Mouse (Mus musculus) 416B (cell line): ENCODE measurements around the gene Slc27a5.

ENCODE experiments used
- DNase-seq: peaks from one replicate; pipeline ENCODE4 v3.0.0; 2011; ENCODE audit warnings: low read depth

Slc27a5 gene

DNA sequence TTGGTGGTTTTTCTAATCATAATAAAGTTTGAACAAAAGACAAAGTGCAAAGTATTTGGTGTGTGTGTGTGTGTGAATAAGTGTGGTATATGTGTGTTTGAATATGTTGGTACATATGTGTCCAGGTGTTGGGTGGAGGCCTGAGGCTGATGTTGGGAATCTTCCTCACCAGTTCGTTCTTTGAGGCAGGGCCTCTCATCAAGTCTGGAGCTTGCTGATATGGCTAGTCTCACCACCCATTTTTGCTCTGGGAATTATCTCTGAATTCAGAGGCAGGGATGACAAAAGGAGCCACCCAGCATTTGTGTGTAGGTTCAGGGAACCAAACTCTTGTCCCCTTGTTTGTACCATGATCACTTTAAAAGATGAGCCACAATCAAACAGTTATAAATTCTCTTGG lies 12.3 kb downstream of the Slc27a5 start:
- no peak for DNase-seq

DNA sequence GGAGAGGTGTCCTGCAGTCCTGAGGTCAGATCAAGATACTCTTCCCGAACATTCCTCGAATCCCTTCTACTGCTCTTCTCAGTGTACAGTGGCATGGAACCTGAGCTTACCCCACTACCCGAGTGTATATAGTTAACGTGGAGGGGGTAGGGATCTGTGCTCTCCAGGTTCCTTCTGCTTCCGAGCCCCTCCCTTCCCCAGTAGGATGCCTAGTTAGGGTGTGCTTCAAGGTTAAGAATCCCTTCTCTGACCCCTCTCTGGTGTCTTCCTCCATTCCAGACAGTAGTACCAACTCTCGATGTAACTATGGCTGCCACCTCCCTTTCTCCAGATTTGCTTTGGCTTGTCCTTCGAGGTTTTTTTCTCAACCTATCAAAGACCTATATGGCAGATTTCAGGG lies 17.7 kb downstream of the Slc27a5 start:
- DNase-seq: no peak

DNA sequence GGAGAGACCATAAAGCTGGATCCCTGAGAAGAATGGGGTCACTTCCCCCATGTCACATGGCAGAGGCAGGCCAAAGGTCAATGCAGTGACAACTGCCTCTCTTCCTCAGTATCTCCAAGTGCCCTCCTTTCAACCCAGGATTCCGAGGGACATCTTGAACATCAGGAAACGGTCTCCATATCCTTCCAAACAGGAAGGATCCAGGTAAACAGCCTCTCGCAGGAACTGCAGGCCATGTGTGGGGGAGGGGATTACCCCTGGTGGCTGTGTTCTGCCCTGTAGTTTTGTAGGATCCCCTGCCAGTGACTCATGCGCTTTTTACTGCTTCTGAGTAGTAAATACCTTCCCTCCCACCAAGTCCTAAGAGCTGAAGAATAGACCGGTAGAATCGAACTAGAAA lies 18.2 kb downstream of the Slc27a5 start:
- no peak for DNase-seq

DNA sequence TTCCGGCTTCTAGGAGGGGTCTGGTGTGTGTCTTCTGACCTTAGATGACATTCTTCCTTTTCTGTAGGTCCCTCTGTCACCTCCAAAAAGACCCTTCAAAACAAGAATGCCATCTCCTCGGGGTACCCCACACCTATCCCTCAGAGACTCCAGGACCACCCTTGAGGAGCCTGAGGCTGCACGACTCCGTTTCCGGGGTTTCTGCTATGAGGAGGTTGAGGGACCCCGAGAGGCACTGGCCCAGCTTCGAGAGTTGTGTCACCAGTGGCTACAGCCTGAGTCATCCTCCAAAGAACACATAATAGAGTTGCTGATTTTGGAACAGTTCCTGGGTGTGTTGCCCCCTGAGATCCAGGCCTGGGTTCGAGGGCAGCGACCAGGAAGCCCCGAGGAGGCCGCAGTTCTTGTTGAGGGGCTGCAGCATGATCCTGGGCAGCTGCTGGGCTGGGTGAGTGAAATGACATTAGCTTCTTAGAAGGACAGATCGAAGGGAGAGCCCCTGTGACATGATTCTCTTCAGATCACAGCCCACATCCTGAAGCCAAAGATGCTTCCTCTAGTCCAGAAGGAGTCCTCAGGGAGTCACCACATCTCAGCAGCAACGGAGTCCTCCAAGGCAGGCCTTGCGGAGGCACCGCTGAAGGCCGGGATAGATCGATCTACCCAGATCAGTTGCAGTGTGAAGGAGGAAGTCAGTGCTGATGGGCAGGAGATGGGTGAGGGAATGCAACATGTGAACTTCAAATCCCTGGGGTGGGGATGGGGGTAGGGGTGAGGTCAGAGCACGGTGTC lies 18.9 kb downstream of the Slc27a5 start:
- no peak for DNase-seq

DNA sequence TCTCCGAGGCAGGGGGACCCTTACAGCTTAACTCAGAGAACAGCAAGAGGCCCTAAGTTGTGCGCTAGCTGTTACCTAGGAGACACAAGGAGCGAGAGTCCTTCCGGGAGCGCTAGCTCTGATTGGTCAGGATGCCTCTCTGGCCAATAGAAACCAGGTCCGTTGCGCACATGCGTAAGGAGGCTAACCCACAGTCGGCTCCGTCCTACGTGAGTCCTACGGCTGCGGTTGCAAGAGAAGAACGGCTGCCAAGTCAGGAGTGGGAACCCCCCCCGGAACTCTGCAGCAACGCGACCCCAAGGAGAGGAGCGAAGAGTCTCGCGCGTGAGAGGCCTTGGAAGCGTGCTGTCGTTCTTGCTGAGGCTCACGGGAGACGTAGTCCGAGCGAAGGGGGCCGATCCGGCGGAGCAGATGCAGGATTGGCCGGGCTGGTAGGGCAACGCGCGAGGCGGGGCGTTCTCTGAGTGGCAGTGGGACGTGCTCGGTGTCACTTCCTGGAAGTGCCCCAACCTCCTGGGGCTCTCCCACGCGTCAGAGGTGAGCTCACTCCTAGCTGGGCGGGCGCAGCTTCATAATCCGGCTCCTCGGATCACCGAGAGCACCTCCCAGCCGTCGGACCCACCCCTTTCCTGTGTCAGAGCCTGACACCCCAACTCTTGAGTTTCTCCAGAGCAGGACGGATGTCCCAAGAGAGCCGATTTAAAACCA lies 20.2 kb downstream of the Slc27a5 start, which contains the start of gene Zfp446:
Gene Zfp446 (plus strand): TSS at position 167 of the 708 bp plus-strand sequence.
- DNase-seq: peak; percentile 97

DNA sequence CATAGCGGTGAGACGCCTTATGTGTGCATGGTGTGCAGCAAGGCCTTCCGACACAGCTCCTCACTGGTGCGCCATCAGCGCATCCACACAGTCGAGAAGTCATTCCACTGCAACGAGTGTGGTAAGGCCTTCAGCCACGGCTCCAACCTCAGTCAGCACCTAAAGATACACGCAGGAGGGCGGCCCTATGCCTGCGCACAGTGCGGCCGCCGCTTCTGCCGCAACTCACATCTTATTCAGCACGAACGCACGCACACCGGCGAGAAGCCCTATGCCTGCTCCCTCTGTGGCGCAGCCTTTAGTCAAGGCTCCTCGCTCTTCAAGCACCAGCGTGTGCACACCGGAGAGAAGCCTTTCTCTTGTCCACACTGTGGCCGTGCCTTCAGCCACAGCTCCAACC lies 27.1 kb downstream of the Slc27a5 start:
- DNase-seq: no peak

DNA sequence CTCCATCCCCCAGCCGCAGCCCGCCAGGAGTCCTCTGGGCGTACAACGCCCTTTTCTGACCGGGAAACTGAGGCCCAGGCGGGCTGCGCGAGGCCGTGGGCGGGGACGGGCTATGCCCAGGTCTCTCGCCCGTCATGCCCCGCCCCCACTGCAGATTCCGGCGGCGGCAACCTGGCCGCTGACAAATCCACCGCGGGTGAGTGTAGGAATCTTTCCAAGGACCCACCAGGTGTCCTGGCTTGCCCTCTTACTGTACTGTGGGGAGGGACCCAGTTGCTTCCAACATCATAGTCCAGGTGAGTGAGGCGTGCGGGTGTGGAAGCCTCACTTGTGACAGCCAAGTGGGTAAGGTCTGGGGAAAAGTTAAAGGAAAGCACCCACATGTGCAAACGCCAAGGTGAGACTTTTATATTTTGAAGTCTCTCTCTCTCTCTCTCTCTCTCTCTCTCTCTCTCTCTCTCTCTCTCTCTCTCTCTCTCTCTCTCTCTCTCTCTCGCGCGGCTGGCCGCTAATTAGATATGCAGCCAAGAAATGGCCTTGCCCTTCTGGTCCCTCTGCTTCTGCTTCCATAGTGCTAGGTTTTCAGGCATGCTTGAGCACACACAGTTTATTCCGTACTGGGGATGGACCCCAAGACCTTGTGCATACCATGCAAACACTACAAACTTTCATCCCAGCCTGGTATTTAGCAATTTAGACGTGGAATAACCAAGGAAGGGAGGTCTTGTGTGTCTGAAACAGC lies 31.7 kb downstream of the Slc27a5 start:
- peak; percentile 55 for DNase-seq

DNA sequence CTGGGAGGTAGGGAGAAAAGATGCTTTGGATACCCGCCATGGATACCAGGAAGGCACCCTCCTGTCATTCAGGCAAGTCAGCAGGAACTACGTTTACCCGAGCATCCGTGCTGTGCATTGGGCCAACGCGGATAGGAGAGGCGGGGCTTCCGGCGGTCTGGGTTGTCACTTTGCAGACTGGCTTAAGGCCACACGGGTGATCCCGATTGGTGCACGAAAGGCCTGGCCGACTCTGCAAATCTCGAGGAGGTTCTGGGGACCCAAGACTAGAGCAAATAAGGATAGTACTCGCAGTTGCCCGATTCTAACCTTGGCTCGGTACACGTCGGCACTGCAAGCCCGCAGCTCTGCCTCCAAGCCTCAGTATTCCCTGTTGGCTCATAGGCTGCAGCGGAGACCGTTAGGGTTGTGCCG lies 32.3 kb downstream of the Slc27a5 start, which contains the start of gene Zfp324:
Gene Zfp324 (plus strand): TSS at position 161 of the 414 bp plus-strand sequence.
- peak; percentile 94 for DNase-seq

DNA sequence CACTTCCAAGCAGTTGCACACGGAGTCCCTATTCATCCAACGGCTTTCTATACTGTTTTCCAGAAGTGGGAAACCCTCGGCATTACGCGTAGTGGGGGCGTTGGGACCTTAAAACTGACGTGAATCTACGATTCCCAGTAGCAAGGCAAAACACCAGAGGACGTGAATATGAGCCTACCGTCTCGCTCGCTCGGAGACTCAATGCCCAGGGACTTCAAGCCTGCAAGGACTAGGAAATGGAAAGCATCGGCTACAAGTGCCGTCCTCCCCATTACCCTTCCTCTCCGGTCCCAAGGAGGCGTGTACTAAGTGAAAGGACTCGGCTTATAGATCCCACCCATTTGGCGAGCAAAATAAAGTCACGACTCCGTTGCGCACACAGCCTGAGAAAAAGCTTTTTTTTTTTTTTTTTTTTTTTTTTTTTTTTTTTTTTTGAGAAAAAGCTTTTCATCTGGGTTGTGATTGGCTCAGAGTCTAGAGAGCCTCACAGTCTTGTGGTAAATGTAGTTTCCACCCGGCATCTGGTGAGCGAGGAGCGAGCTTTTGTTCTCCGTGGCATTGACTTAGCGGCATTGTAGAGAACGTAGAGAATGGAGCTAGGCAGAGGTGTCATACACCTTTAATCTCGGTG lies 36.4 kb downstream of the Slc27a5 start:
- DNase-seq: peak; percentile 92

DNA sequence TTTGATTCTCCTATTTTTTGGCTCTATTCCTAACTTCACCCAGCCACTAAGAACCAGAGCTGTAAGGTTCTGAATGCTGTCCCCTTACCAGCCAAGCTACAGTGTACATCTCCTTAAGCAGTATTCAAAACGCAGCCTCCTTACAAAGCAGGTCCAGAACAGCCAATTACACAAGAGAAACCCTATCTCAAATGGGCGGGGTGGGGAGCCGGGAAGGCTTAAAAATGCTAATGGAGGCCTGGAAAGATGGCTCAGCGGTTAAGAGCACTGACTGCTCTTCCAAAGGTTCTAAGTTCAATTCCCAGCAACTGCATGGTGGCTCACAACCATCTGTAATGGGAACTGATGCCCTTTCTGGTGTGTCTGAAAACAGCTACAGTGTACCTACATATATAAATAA lies 38.3 kb downstream of the Slc27a5 start:
- no peak for DNase-seq

DNA sequence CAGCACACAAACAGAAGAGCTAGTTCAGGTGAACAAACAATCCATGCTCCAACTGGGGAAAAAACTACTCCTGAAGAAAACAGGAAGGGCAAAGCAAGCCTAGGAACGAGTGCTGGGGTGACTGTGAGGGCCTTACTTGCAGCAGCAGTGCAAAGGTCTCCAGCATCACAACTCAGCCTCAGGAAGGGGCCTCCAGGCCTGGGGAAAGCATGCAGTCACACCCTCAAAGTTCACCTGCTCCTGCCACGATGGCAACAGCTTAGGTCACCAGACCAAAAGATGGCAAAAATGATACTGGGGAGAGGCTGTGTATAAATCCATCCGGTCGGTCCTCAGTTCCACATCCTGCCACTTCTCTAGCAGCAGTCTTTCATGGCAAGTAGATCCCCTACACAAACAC lies 39.0 kb downstream of the Slc27a5 start:
- no peak for DNase-seq

DNA sequence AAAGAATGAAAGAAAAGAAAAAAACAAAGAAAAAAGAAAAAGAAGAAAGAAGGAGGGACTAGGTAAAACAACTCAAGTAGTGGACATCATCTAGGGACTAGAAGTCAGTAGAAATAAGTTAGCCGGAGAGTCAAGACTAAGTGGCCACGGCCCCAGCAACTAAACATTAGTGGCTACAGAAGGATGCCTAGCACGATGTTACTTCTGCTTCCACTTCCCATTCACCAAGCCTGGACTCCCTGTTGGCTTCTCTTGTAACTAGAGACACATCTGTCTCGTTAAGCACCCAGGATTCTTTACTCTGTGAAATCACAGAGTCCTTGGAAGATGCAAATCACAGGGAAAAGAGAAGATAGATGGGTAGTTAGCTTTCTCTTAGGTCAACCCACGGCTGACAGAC lies 40.5 kb downstream of the Slc27a5 start:
- peak; percentile 41 for DNase-seq

DNA sequence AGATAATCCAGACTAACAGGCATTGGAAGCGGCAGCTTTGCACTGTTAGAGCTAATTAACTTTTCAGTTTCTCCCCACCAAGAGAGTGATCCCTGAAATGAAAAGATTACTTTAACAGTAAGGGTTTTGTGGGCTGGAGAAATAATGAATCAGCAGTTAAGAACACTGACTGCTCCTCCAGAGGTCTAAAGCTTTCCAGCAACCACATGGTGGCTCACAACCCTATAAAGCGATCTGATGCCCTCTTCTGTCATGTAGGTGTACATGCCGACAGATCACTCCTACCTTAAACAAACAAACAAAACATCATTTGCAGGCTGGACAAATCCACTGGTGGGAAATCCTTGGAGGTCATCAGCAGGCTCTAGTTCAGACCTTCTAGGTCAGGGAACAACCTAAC lies 43.1 kb downstream of the Slc27a5 start:
- peak; percentile 85 for DNase-seq

DNA sequence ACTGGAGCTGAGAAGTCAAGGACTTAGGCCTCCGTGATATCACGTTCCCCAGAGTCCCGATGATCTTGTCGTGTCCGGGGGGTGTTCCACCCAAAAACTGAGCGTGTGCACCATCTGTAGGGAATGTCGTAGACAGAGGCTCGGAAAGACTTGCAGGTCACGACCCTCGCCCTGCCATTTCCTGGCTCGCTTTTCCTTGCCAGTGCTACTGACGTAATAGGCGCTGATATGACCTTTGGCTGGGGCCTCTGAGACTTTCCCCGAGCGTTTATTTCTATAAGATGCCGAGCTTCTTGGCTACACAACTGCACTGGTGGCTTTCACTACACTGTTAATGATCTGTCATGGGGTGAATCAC lies 48.1 kb downstream of the Slc27a5 start:
- no peak for DNase-seq

DNA sequence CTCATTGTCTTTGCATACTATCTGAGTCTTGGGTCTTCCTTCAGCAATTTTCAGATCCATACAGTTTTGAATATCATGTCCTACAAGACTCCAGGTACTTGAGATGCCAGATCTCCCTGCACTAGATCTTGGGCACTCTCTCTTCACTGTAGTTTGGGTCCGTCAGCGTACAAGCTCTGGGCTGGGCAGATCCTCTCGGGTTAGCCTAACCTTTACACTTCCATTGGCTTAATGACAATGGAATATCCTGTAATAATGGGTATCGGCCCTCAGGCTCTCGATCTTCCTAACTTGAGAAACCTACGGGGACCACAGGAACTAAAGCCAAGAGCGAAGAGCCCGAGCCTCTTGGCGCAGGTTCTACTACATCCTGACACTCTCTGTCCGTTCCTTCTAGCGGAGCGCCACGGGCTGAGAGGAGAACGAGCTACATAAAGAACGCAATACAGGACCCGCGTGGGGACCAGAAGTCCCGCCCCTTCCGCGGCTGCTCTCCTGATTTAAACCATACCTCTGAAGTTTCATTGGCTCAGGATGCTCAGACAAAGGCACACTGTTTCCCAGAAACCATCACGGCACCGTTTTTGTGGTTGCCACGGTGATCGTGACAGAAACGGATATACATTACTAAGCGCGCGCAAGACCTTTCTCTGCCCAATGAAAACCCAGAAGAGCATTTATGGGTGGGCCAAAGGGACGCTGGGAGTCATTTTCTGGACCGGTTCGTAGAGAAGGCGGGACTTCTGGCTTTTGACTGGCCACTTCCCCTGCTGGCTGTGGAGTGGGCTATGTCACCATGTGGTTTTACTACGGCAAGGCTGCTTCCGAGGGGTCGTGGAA lies 48.7 kb downstream of the Slc27a5 start:
- peak; percentile 97 for DNase-seq

DNA sequence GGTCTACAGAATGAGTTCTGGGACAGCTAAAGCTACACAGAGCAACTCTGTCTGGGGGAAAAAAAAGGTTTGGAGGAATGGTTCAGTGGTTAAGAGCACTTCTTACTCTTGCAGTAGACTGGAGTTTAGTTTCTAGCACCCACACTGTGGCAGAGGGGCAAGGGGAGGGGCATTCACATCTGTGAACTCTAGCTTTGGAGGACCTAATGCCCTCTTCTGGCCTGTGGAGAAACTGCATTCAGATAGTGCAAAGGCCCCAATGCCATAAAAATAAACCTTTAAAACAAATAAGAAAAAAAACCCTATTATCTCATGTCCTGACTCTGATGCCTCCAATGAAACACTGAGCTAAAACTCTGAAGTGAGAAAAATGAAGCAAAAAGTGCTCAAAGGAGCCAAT lies 54.5 kb downstream of the Slc27a5 start:
- peak; percentile 62 for DNase-seq

DNA sequence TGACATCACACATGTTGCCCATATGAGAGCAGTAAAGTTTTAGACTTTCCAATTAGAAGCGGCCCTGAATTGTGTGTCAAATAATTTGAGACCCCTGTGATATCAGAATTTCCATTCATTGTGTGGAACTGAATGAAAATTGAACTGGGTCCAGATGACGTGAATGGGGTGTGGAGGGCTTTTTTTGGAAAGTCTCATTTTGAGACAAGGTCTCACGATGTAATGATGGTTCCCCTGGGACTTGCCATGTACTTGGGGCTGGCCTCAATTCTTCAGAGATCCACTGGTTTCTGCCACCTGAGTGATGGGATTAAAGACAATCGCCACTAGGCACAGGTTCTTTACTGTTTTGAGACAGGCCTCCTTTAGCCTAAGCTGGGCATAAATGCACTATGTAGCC lies 57.4 kb downstream of the Slc27a5 start:
- no peak for DNase-seq
